Mouse (Mus musculus) liver, adult 2 months (tissue): Measurements from ENCODE around the gene Ankrd28. TPM values are rescaled to one million over a fixed set of nuclear protein-coding genes. Genes with fewer than 3 reads are reported as not detected.

Source experiments
- DNase-seq: peaks from one replicate; pipeline ENCODE4 v3.0.0-alpha.2; 2011; ENCODE audit warnings: low read depth, low spot score; ENCODE audit errors: extremely low read depth
- H3K27ac ChIP-seq: fragments of 200-500 bp; replicated peaks from 2 replicates; pipeline ENCODE4 v1.5.1; 2012; ENCODE audit warnings: low read depth, mild to moderate bottlenecking, control low read depth, inconsistent platforms, low read length; ENCODE audit not compliant: insufficient read depth
- H3K27me3 ChIP-seq: fragments of 200-500 bp; 2 replicates; pipeline ENCODE4 v1.6.1; 2012; ENCODE audit warnings: mild to moderate bottlenecking, moderate library complexity, low read length, inconsistent platforms; ENCODE audit not compliant: control insufficient read depth, insufficient read depth
- H3K36me3 ChIP-seq: fragments of 200-500 bp; 2 replicates; pipeline ENCODE4 v1.6.1; 2012; ENCODE audit warnings: low read length, inconsistent platforms; ENCODE audit not compliant: control insufficient read depth, insufficient read depth
- H3K4me1 ChIP-seq: fragments of 200-500 bp; 2 replicates; pipeline ENCODE4 v1.6.1; 2011; ENCODE audit warnings: low read length; ENCODE audit not compliant: control insufficient read depth, insufficient read depth
- H3K4me3 ChIP-seq: fragments of 200-500 bp; 2 replicates; pipeline ENCODE4 v1.5.1; 2011; ENCODE audit warnings: low read depth, mild to moderate bottlenecking, control low read depth, low read length, moderate library complexity; ENCODE audit not compliant: insufficient read depth
- H3K79me2 ChIP-seq: fragments of 200-500 bp; 2 replicates; pipeline ENCODE4 v1.6.1; 2012; ENCODE audit warnings: inconsistent platforms, mild to moderate bottlenecking, low read length, moderate library complexity; ENCODE audit not compliant: control insufficient read depth, insufficient read depth
- H3K9ac ChIP-seq: fragments of 200-500 bp; 2 replicates; pipeline ENCODE4 v1.6.1; 2012; ENCODE audit warnings: low read depth, mild to moderate bottlenecking, control low read depth, inconsistent platforms, low read length
- CTCF ChIP-seq: fragments of 200-500 bp; IDR thresholded peaks from 2 replicates; pipeline ENCODE4 v1.5.1; 2011; ENCODE audit warnings: low read depth, low read length, control low read depth
- POLR2A ChIP-seq: fragments of 200-500 bp; IDR thresholded peaks from 2 replicates; pipeline ENCODE4 v1.6.1; 2011; ENCODE audit warnings: low read length, control low read depth; ENCODE audit not compliant: insufficient read depth; ENCODE audit errors: extremely low read depth
- WGBS: fragments of 180-500 bp; shearing (Covaris S2); methylation state at CpG from one replicate; pipeline ENCODE4 v1.1.7; 2018; 5-methylcytosine and 5-hydroxymethylcytosine counted together
- polyA plus RNA-seq: library from polyadenylated mRNA; depleted of rRNA; stranded (reverse); fragments of >200 nt; gene quantifications from 2 replicates; pipeline ENCODE4 v1.2.3, GENCODE M21; 2012
- total RNA-seq: library from RNA; depleted of rRNA; stranded (reverse); fragments of >200 nt; gene quantifications from 2 replicates; pipeline ENCODE4 v1.2.3, GENCODE M21; 2014

The Ankrd28 gene
- total and polyA plus RNA-seq, 2 experiments, result 3.4 to 27.7 TPM

GRCm38 (mm10) chr14:31684343-31685040, 146.0 kb downstream of the Ankrd28 start:
- peaks cover 2% of the 10 kb centered on the region; the same call in 1 of the 2 replicates for H3K4me1 ChIP-seq
- no peak overlapping the region for H3K9ac ChIP-seq
- no peak overlapping the region for H3K27ac ChIP-seq
- H3K79me2 ChIP-seq, result no peaks in the 10 kb centered on the region
- no peak for DNase-seq
- H3K27me3 ChIP-seq, result no peaks in the 10 kb centered on the region
- no peak for TF ChIP-seq POLR2A
- no peak for TF ChIP-seq CTCF
- H3K4me3 ChIP-seq, result no peak overlapping the region
- 70% methylated on average over 7 of the region's 7 CpGs for whole genome bisulfite sequencing
- no peaks in the 10 kb centered on the region for H3K36me3 ChIP-seq

- DNase-seq, result no peak
- H3K27ac ChIP-seq, result no peak overlapping the region
- H3K79me2 ChIP-seq, result no peaks in the 10 kb centered on the region
- 87% methylated on average over 2 of the region's 2 CpGs for WGBS
- no peak overlapping the region for H3K4me3 ChIP-seq
- H3K4me1 ChIP-seq, result peaks cover 2% of the 10 kb centered on the region; the same call in 1 of the 2 replicates
- no peak for TF ChIP-seq CTCF
- TF ChIP-seq POLR2A, result no peak
- no peaks in the 10 kb centered on the region for H3K27me3 ChIP-seq
- no peak overlapping the region for H3K9ac ChIP-seq
- no peaks in the 10 kb centered on the region for H3K36me3 ChIP-seq
Measured at GRCm38 (mm10) chr14:31683610-31684009, 146.8 kb downstream of the Ankrd28 start.

DNA sequence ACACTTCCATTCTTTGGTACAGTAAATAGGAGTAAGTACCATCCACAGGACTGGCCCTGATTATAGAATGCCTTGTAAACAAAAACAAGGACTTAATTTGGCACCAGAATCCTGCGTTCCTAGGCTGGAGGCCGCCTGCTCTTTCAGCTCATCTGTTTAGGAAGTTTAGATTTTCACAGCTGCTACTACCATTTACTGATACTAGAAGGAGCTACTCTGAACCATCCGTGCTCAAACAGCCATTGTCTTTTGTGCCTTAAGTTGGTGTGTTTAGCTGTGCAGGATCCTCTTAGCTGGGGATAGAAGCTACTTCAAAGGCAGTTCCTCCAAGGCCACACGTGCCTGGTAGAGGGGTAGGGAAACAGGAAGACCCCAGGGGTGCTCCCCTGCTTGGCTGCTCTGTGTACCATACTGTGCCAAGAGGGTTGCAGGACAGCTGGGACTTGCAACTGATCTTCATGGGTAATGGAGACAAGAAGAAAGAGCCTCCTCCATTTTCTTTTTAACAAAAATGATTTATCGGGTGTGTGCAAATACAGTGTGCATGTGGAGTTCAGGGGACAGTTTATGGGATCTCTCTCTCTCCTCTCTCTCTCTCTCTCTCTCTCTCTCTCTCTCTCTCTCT, 148.4 kb downstream of the Ankrd28 start:
- Histone ChIP-seq H3K27me3 (no peaks in the 10 kb centered on the region), H3K36me3 (no peaks in the 10 kb centered on the region), H3K4me3 (no peak overlapping the region), H3K9ac (no peak overlapping the region), H3K4me1 (peaks cover 2% of the 10 kb centered on the region; the same call in 1 of the 2 replicates), H3K79me2 (no peaks in the 10 kb centered on the region), H3K27ac (no peak overlapping the region)
- no peak for TF ChIP-seq POLR2A
- no peak for TF ChIP-seq CTCF
- no peak for DNase-seq
- WGBS, result 66% methylated on average over 5 of the region's 5 CpGs

- no peaks in the 10 kb centered on the region for H3K27me3 ChIP-seq
- H3K36me3 ChIP-seq, result no peaks in the 10 kb centered on the region
- no peak overlapping the region for H3K27ac ChIP-seq
- WGBS, result 92% methylated on average over 9 of the region's 9 CpGs
- TF ChIP-seq POLR2A, result no peak
- no peak for TF ChIP-seq CTCF
- no peaks in the 10 kb centered on the region for H3K79me2 ChIP-seq
- no peak overlapping the region for H3K9ac ChIP-seq
- H3K4me1 ChIP-seq, result peaks cover 2% of the 10 kb centered on the region; the same call in 1 of the 2 replicates
- no peak for DNase-seq
- H3K4me3 ChIP-seq, result no peak overlapping the region
Measured at GRCm38 (mm10) chr14:31681291-31681690, 149.2 kb downstream of the Ankrd28 start.

- no peak for DNase-seq
- 94% methylated on average over 3 of the region's 3 CpGs for WGBS
- H3K4me1 ChIP-seq, result peaks cover 2% of the 10 kb centered on the region; the same call in 1 of the 2 replicates
- H3K79me2 ChIP-seq, result no peaks in the 10 kb centered on the region
- H3K27me3 ChIP-seq, result no peaks in the 10 kb centered on the region
- H3K27ac ChIP-seq, result no peak overlapping the region
- no peak overlapping the region for H3K9ac ChIP-seq
- TF ChIP-seq POLR2A, result no peak
- TF ChIP-seq CTCF, result no peak
- H3K4me3 ChIP-seq, result no peak overlapping the region
- no peaks in the 10 kb centered on the region for H3K36me3 ChIP-seq
Measured at GRCm38 (mm10) chr14:31680656-31681055, 149.8 kb downstream of the Ankrd28 start.
